Mouse (Mus musculus) stomach, postnatal 0 days (tissue): ENCODE measurements around the gene Flrt1. TPM values are rescaled to one million over a fixed set of nuclear protein-coding genes. Genes with fewer than 3 reads are reported as not detected.

Source experiments
- ATAC-seq: fragments of 200-750 bp; cut with Nextera tagmentation; 2 replicates; pipeline ENCODE4 v1.8.0; 2017; ENCODE audit not compliant: low FRiP score, low TSS enrichment
- DNase-seq: peaks from one replicate; pipeline ENCODE4 v3.0.0-alpha.2; 2016; ENCODE audit warnings: low spot score
- H3K27ac ChIP-seq: fragments of 300-500 bp; sonication (generic); replicated peaks from 2 replicates; pipeline ENCODE4 v1.5.1; 2014; ENCODE audit warnings: mild to moderate bottlenecking, control low read depth
- H3K27me3 ChIP-seq: fragments of 300-500 bp; sonication (generic); 2 replicates; pipeline ENCODE4 v1.6.1; 2014; ENCODE audit warnings: low read length; ENCODE audit not compliant: control insufficient read depth, insufficient read depth
- H3K36me3 ChIP-seq: fragments of 300-500 bp; sonication (generic); 2 replicates; pipeline ENCODE4 v1.6.1; 2014; ENCODE audit warnings: low read length, mixed read lengths; ENCODE audit not compliant: control insufficient read depth, insufficient read depth
- H3K4me1 ChIP-seq: fragments of 300-500 bp; sonication (generic); replicated peaks from 2 replicates; pipeline ENCODE4 v1.6.1; 2014; ENCODE audit warnings: antibody characterized with exemption; ENCODE audit not compliant: control insufficient read depth, insufficient read depth
- H3K4me2 ChIP-seq: fragments of 300-500 bp; sonication (generic); replicated peaks from 2 replicates; pipeline ENCODE4 v1.6.1; 2014; ENCODE audit warnings: low read depth, mild to moderate bottlenecking, control low read depth, moderate library complexity
- H3K4me3 ChIP-seq: fragments of 300-500 bp; sonication (generic); 2 replicates; pipeline ENCODE4 v1.5.1; 2014; ENCODE audit warnings: low read depth, low read length, control low read depth
- H3K9ac ChIP-seq: fragments of 300-500 bp; sonication (generic); 2 replicates; pipeline ENCODE4 v1.6.1; 2014; ENCODE audit warnings: mild to moderate bottlenecking, low read length, control low read depth, mixed read lengths
- H3K9me3 ChIP-seq: fragments of 300-500 bp; sonication (generic); 2 replicates; pipeline ENCODE4 v1.6.1; 2016; ENCODE audit warnings: low read length; ENCODE audit not compliant: control insufficient read depth
- CTCF ChIP-seq: IDR thresholded peaks from 2 replicates; pipeline ENCODE4 v1.5.1; 2016; ENCODE audit warnings: antibody characterized with exemption, low read depth, mild to moderate bottlenecking, moderate library complexity
- EP300 ChIP-seq: optimal IDR thresholded peaks from 2 replicates; pipeline ENCODE3; 2016; ENCODE audit warnings: antibody characterized with exemption
- WGBS: fragments of 180-500 bp; shearing (Covaris S2); extraction: QIAGEN DNeasy Blood & Tissue Kit; methylation state at CpG from one replicate; pipeline ENCODE4 v1.1.7; 2014; 5-methylcytosine and 5-hydroxymethylcytosine counted together
- polyA plus RNA-seq: library from polyadenylated mRNA; unstranded; fragments of >200 nt; fragmentation: Nextera tagmentation; extraction: Ambion mirVana; gene quantifications from 2 replicates; pipeline ENCODE4 v1.2.1, GENCODE M21; 2015

Gene Flrt1
- polyA plus RNA-seq, 1 experiment from 2014 or later, result 1.1 TPM

DNA sequence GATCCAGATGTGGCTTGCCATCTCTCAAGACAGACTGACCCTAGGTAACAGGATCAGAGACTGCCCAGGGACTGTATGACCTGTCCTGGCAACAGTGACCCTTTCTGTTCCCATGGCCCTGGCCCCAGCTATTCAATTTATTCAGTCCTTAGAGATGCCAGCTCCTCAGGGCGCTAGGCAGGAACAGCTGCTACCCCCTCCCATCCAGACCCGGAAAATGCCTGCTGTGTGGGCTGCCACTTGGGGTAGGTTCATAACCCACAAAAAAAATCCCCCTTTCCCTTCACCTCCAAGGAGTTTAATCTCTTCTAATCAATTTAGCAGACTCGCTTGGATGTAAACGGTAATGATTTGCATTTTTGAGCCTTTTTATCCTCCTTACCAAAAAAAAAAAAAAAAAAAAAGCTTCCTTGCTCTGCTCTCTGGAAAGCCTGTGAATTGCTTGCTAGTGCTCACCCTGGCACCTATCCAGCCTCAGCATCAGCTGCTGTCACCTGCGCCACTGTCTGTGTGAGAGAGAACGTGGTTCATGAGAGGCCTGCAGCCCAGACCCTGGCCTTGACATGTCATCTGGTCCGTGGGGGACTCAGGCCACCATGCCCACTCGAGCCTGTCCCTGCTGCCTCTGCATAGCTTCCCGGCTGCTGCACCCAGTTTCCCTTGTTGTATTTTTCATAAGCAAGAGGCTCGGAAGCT is 15.0 kb downstream of the Flrt1 start:
- no peaks in the 10 kb centered on the region for H3K9me3 ChIP-seq
- H3K9ac ChIP-seq, result no peak overlapping the region
- DNase-seq (no peak), ATAC-seq (no peak)
- H3K27ac ChIP-seq, result no peak overlapping the region
- 44% methylated on average over 10 of the region's 10 CpGs for WGBS
- no peaks in the 10 kb centered on the region for H3K4me1 ChIP-seq
- no peak overlapping the region for H3K4me2 ChIP-seq
- H3K4me3 ChIP-seq, result no peak overlapping the region
- no peaks in the 10 kb centered on the region for H3K36me3 ChIP-seq
- TF ChIP-seq EP300 (no peak), CTCF (no peak)
- H3K27me3 ChIP-seq, result no peaks in the 10 kb centered on the region

DNA sequence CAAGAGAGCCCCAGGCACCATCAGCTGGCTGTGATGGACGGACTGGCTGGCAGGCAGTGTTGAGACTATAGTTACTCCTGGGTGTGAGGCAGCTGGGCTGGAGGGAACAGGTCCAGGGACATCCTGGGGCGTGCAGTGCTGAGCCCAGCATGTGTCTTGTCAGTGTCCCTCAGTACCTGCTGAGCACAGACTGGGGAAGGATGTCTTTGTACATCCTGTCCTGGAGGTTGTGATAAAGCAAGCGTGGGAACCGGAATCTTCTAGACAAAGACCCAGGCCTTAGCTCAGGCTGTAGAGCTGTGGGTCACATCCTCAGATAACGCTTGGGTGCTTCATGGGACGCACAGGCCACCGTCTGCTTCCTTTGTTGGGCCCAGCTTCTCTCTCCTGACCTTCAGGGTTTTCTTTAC is 15.7 kb downstream of the Flrt1 start:
- Histone ChIP-seq H3K9me3 (no peaks in the 10 kb centered on the region), H3K4me1 (no peaks in the 10 kb centered on the region), H3K4me3 (no peak overlapping the region), H3K36me3 (no peaks in the 10 kb centered on the region), H3K27me3 (no peaks in the 10 kb centered on the region), H3K4me2 (no peak overlapping the region), H3K9ac (no peak overlapping the region), H3K27ac (no peak overlapping the region)
- TF ChIP-seq EP300 (no peak), CTCF (no peak)
- ATAC-seq (no peak), DNase-seq (no peak)
- 77% methylated on average over 7 of the region's 7 CpGs for WGBS

DNA sequence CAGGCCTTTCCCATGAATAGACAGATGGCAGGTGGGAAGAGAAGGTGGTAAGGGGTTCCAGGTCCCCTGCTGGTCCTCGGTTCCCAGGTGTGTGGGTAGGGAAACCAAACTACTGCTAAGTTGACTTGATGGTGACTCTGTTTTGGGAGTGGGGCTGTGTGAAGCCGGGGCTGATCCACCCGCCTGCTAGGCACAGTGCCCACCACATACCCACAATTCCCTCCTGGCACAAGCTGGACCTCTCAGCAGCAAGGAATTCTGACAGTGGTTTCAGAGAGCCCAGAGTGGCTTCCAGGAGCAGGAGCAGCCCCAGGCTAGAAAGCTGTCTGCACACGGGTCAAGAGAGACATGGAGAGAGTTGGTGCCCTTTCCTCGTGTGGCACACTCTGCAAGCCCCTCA is 16.5 kb downstream of the Flrt1 start:
- 65% methylated on average over 5 of the region's 5 CpGs for WGBS
- TF ChIP-seq EP300 (no peak), CTCF (no peak)

DNA sequence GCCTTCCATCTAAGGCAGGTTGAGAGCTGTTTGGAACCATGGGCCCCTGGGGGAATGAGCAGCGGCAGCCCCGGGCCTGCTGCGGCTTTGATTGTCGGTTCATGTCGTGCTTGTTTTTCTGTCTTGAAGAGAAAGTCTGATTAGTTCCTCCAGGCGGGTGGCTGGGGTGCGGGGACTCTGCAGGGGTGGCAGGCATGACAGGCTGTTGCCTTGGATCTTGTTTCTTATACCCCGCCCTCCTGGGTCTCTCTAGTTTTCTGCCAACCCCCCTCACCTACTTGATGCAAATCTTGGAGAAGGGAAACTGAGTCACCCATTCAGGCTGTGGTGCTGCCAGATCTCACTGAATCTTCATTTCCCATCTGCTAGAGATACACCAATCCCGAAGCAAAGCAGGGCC is 17.0 kb downstream of the Flrt1 start:
- no peaks in the 10 kb centered on the region for H3K27me3 ChIP-seq
- TF ChIP-seq CTCF (no peak), EP300 (no peak)
- H3K9ac ChIP-seq, result no peak overlapping the region
- no peaks in the 10 kb centered on the region for H3K4me1 ChIP-seq
- no peak for DNase-seq
- H3K9me3 ChIP-seq, result no peaks in the 10 kb centered on the region
- H3K4me2 ChIP-seq, result no peak overlapping the region
- 32% methylated on average over 9 of the region's 9 CpGs for WGBS
- no peak overlapping the region for H3K27ac ChIP-seq
- H3K36me3 ChIP-seq, result no peaks in the 10 kb centered on the region
- no peak for ATAC-seq
- no peak overlapping the region for H3K4me3 ChIP-seq

More for the DNA sequence above, 16.5 kb downstream of the Flrt1 start:
- DNase-seq, result no peak
- H3K4me3 ChIP-seq, result no peak overlapping the region
- no peaks in the 10 kb centered on the region for H3K27me3 ChIP-seq
- H3K4me1 ChIP-seq, result no peaks in the 10 kb centered on the region
- no peak overlapping the region for H3K27ac ChIP-seq
- no peak for ATAC-seq
- H3K9me3 ChIP-seq, result no peaks in the 10 kb centered on the region
- no peaks in the 10 kb centered on the region for H3K36me3 ChIP-seq
- no peak overlapping the region for H3K4me2 ChIP-seq
- no peak overlapping the region for H3K9ac ChIP-seq

DNA sequence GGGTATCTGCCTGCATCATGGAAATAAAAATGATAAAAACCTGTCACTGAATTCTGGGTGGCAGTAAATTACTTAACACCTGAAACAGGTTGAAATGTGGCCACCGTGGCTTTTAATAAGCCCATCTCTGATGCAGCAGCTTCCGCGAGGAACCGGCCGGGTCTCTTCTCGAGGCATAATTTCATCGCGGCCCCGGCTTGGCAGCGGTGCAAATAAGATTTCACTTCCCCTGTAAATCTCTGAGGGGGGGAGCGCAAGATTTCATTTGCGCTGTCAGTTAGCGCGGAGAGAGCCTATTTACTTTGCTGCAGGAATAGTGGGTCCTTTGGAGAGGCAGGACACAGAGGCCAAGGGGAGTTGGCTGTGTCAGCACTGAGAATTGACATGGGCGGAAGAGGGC is 20.8 kb downstream of the Flrt1 start:
- H3K4me3 ChIP-seq, result no peak overlapping the region
- H3K4me1 ChIP-seq, result no peaks in the 10 kb centered on the region
- H3K9me3 ChIP-seq, result no peaks in the 10 kb centered on the region
- H3K27ac ChIP-seq, result no peak overlapping the region
- ATAC-seq, result no peak
- no peak overlapping the region for H3K4me2 ChIP-seq
- DNase-seq, result no peak
- H3K36me3 ChIP-seq, result no peaks in the 10 kb centered on the region
- no peak for TF ChIP-seq EP300
- no peak for TF ChIP-seq CTCF
- no peaks in the 10 kb centered on the region for H3K27me3 ChIP-seq
- no peak overlapping the region for H3K9ac ChIP-seq
- WGBS, result 61% methylated on average over 15 of the region's 15 CpGs

DNA sequence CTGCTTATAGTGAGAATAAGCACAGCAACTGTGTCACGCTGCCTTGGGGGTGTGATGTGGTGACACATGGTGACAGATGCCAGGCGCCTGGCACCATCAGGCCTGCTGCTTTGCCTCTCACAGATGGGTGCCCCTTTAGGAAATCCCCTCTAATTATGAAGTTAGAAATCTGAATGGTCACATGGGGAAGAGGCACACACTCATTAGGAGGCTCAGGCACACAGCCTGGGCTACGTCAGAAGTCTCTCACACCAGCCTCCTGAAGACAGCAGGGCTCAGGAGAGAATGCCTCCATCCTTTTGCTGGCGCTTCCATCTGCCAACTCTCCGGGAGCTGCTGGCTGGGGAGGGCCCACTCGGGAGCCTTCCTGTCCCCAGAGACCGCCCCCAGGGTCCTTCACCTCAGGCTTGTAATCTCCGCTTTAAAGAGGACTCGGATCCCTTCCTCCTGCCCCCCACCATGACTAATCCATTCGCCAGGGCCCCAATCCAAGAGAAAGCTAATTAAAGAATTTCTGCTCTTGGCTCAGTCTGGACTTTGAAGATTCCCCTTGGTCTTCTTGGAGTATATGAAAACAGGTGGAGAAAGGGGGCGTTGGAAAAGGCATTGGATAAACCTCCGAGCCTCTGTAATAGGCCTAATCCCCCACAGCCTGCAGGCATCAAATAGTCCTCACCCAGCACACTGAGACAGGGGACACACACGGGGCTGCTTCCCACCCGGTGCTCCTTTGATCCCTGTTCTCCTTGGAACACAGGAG is 22.3 kb downstream of the Flrt1 start:
- Histone ChIP-seq H3K27ac (no peak overlapping the region), H3K4me1 (no peaks in the 10 kb centered on the region), H3K4me2 (no peak overlapping the region), H3K9me3 (no peaks in the 10 kb centered on the region), H3K9ac (no peak overlapping the region), H3K36me3 (no peaks in the 10 kb centered on the region), H3K4me3 (no peak overlapping the region), H3K27me3 (no peaks in the 10 kb centered on the region)
- WGBS, result 56% methylated on average over 14 of the region's 14 CpGs
- DNase-seq (no peak), ATAC-seq (no peak)
- TF ChIP-seq CTCF, result no peak
